Mouse (Mus musculus) brain, adult 2 months (tissue): ENCODE results near the gene Cox6a2.

Experiments used
- DNase-seq: peaks from one replicate; pipeline ENCODE4 v3.0.0; 2011; ENCODE audit warnings: low read depth, low spot score

Gene Cox6a2

GRCm38 (mm10) chr7:128206152-128206551 is at the start of gene Cox6a2:
Gene Cox6a2 (minus strand): TSS chr7:128206387.
- peak; percentile 37 for DNase-seq

- no peak for DNase-seq
These were observed 49.6 kb upstream of the Cox6a2 start for GRCm38 (mm10) chr7:128255757-128256156.

- DNase-seq, result no peak
These were observed 48.8 kb upstream of the Cox6a2 start for GRCm38 (mm10) chr7:128254978-128255377.

- peak; percentile 87 for DNase-seq
These were observed 46.4 kb upstream of the Cox6a2 start for GRCm38 (mm10) chr7:128252609-128253008.

GRCm38 (mm10) chr7:128251946-128252345 is 45.8 kb upstream of the Cox6a2 start:
- peak; percentile 75 for DNase-seq

- no peak for DNase-seq
These were observed 43.8 kb upstream of the Cox6a2 start for GRCm38 (mm10) chr7:128249998-128250397.

GRCm38 (mm10) chr7:128248081-128249042 is 42.2 kb upstream of the Cox6a2 start:
- no peak for DNase-seq

- DNase-seq, result peak; percentile 94
These were observed 41.3 kb upstream of the Cox6a2 start for GRCm38 (mm10) chr7:128247443-128247842.

- DNase-seq, result peak; percentile 84
These were observed 40.6 kb upstream of the Cox6a2 start, which contains the start of gene Tgfb1i1 for GRCm38 (mm10) chr7:128246496-128247391. Gene Tgfb1i1 (plus strand): TSS chr7:128246812.

GRCm38 (mm10) chr7:128245547-128245946 is 39.4 kb upstream of the Cox6a2 start:
- DNase-seq, result no peak

- DNase-seq, result no peak
These were observed 38.3 kb upstream of the Cox6a2 start for GRCm38 (mm10) chr7:128244410-128245025.

GRCm38 (mm10) chr7:128243921-128244320 is 37.7 kb upstream of the Cox6a2 start:
- no peak for DNase-seq

- no peak for DNase-seq
These were observed 36.1 kb upstream of the Cox6a2 start for GRCm38 (mm10) chr7:128242331-128242730.

GRCm38 (mm10) chr7:128240131-128240784 is 34.1 kb upstream of the Cox6a2 start:
- no peak for DNase-seq

- peak; percentile 56 for DNase-seq
These were observed 32.8 kb upstream of the Cox6a2 start for GRCm38 (mm10) chr7:128238991-128239390.

- DNase-seq, result peak; percentile 99
These were observed 32.0 kb upstream of the Cox6a2 start, which contains the start of gene 9130023H24Rik for GRCm38 (mm10) chr7:128237927-128238778. Gene 9130023H24Rik (minus strand): TSS chr7:128238031.

GRCm38 (mm10) chr7:128237593-128237926 is 31.4 kb upstream of the Cox6a2 start:
- no peak for DNase-seq

GRCm38 (mm10) chr7:128236856-128237592 is 30.8 kb upstream of the Cox6a2 start, which contains the start of gene Armc5:
Gene Armc5 (plus strand): TSS chr7:128237342.
- peak; percentile 84 for DNase-seq

GRCm38 (mm10) chr7:128236426-128236825 is 30.2 kb upstream of the Cox6a2 start:
- no peak for DNase-seq
